Mouse (Mus musculus) MEL (cell line): ENCODE data around the gene P2ry6. TPM values are rescaled to one million over a fixed set of nuclear protein-coding genes. Genes with fewer than 3 reads are reported as not detected.

Source experiments
- DNase-seq: peaks from one replicate; pipeline ENCODE4 v3.0.0; 2011; ENCODE audit warnings: low read depth, low spot score
- H3K27ac ChIP-seq: 2 replicates; pipeline ENCODE4 v1.5.1; 2012; ENCODE audit warnings: low read depth, mild to moderate bottlenecking, control low read depth, low read length, moderate library complexity; ENCODE audit not compliant: control insufficient read depth
- H3K27me3 ChIP-seq, 2 experiments: fragments of 150-350 bp in 1 of 2; sonication (generic) in 1 of 2; 2 replicates each; pipeline ENCODE4 v1.6.1; 2012; ENCODE audit warnings: low read length in 2 of 2, mild to moderate bottlenecking in 2 of 2, improper control_type of control experiment in 1 of 2, moderate library complexity in 1 of 2; ENCODE audit not compliant: insufficient read depth in 2 of 2, control insufficient read depth in 1 of 2
- H3K36me3 ChIP-seq, 2 experiments: 2 replicates each; pipeline ENCODE4 v1.6.1; 2012 to 2014; ENCODE audit warnings: low read length in 2 of 2, improper control_type of control experiment in 1 of 2, inconsistent platforms in 1 of 2, mild to moderate bottlenecking in 1 of 2; ENCODE audit not compliant: insufficient read depth in 2 of 2, control insufficient read depth in 1 of 2
- H3K4me1 ChIP-seq, 2 experiments: fragments of 150-350 bp in 1 of 2; sonication (generic) in 1 of 2; 2 replicates each; pipeline ENCODE4 v1.6.1; 2012; ENCODE audit warnings: low read length in 2 of 2, improper control_type of control experiment in 1 of 2, mild to moderate bottlenecking in 1 of 2; ENCODE audit not compliant: insufficient read depth in 2 of 2, control insufficient read depth in 1 of 2
- H3K4me3 ChIP-seq, 2 experiments: fragments of 150-350 bp in 1 of 2; sonication (generic) in 1 of 2; 2 replicates each; pipeline ENCODE4 v1.5.1; 2012; ENCODE audit warnings: low read depth in 2 of 2, low read length in 2 of 2, mild to moderate bottlenecking in 2 of 2, moderate library complexity in 2 of 2, control low read depth in 1 of 2, improper control_type of control experiment in 1 of 2; ENCODE audit not compliant: control insufficient read depth in 1 of 2, insufficient read depth in 1 of 2
- H3K79me2 ChIP-seq: 2 replicates; pipeline ENCODE4 v1.6.1; 2012; ENCODE audit warnings: mild to moderate bottlenecking, low read length, moderate library complexity; ENCODE audit not compliant: control insufficient read depth, poor library complexity, insufficient read depth
- H3K9ac ChIP-seq: 2 replicates; pipeline ENCODE4 v1.6.1; 2012; ENCODE audit warnings: low read depth, mild to moderate bottlenecking, control low read depth, low read length, moderate library complexity; ENCODE audit not compliant: control insufficient read depth, poor library complexity, severe bottlenecking
- H3K9me3 ChIP-seq: fragments of 150-350 bp; sonication (generic); replicated peaks from 2 replicates; pipeline ENCODE4 v1.6.1; 2012; ENCODE audit warnings: mild to moderate bottlenecking, low read length, improper control_type of control experiment, moderate library complexity; ENCODE audit not compliant: insufficient read depth
- CHD2 ChIP-seq: IDR thresholded peaks from 2 replicates; pipeline ENCODE4 v1.6.1; 2011; ENCODE audit warnings: low read length, improper control_type of control experiment
- CTCF ChIP-seq, 3 experiments: IDR thresholded peaks in 2 of 3; conservative IDR thresholded peaks in 1 of 3; 2 replicates each; pipeline ENCODE4 v1.5.1; 2011 to 2012; ENCODE audit warnings: low read length in 3 of 3, low read depth in 2 of 3, mild to moderate bottlenecking in 2 of 3, improper control_type of control experiment in 1 of 3, inconsistent platforms in 1 of 3, mixed read lengths in 1 of 3, moderate library complexity in 1 of 3; ENCODE audit not compliant: control insufficient read depth in 1 of 3, insufficient read depth in 1 of 3, poor library complexity in 1 of 3, severe bottlenecking in 1 of 3
- E2F4 ChIP-seq: IDR thresholded peaks from 2 replicates; pipeline ENCODE4 v1.6.1; 2011; ENCODE audit warnings: low read depth, low read length, improper control_type of control experiment, borderline replicate concordance
- EP300 ChIP-seq, 2 experiments: IDR thresholded peaks; 2 replicates each; pipeline ENCODE4 v1.6.1; 2011; ENCODE audit warnings: improper control_type of control experiment in 2 of 2, low read length in 2 of 2, low read depth in 1 of 2, mild to moderate bottlenecking in 1 of 2
- GATA1 ChIP-seq: IDR thresholded peaks from 2 replicates; pipeline ENCODE4 v1.6.1; 2011; ENCODE audit warnings: low read depth, low read length, improper control_type of control experiment
- HCFC1 ChIP-seq: IDR thresholded peaks from 2 replicates; pipeline ENCODE4 v1.6.1; 2012; ENCODE audit warnings: low read depth, mild to moderate bottlenecking, inconsistent platforms, low read length, improper control_type of control experiment, moderate library complexity
- MYC ChIP-seq: IDR thresholded peaks from 2 replicates; pipeline ENCODE4 v1.6.1; 2011; ENCODE audit warnings: low read depth, mild to moderate bottlenecking, low read length, improper control_type of control experiment, moderate library complexity
- POLR2A ChIP-seq, 2 experiments: IDR thresholded peaks; 2 replicates each; pipeline ENCODE4 v1.6.1; 2011 to 2012; ENCODE audit warnings: low read length in 2 of 2, mild to moderate bottlenecking in 2 of 2, control low read depth in 1 of 2, improper control_type of control experiment in 1 of 2, low read depth in 1 of 2, moderate library complexity in 1 of 2; ENCODE audit not compliant: control insufficient read depth in 1 of 2, insufficient read depth in 1 of 2, poor library complexity in 1 of 2
- POLR2AphosphoS5 ChIP-seq: IDR thresholded peaks from 2 replicates; pipeline ENCODE4 v1.6.1; 2012; ENCODE audit warnings: low read depth, borderline replicate concordance, mild to moderate bottlenecking, inconsistent platforms, low read length, moderate library complexity, mixed read lengths
- RAD21 ChIP-seq: IDR thresholded peaks from 2 replicates; pipeline ENCODE4 v1.6.1; 2011; ENCODE audit warnings: mild to moderate bottlenecking, low read depth, low read length, improper control_type of control experiment
- RCOR1 ChIP-seq: IDR thresholded peaks from 2 replicates; pipeline ENCODE4 v1.6.1; 2012; ENCODE audit warnings: low read depth, mild to moderate bottlenecking, inconsistent platforms, low read length, improper control_type of control experiment
- SIN3A ChIP-seq: IDR thresholded peaks from 2 replicates; pipeline ENCODE4 v1.6.1; 2012; ENCODE audit warnings: low read length, improper control_type of control experiment, inconsistent platforms
- SMC3 ChIP-seq: IDR thresholded peaks from 2 replicates; pipeline ENCODE4 v1.6.1; 2011; ENCODE audit warnings: low read depth, low read length, improper control_type of control experiment
- TBP ChIP-seq: IDR thresholded peaks from 2 replicates; pipeline ENCODE4 v1.8.0; 2011; ENCODE audit warnings: low read depth, low read length, improper control_type of control experiment
- TCF12 ChIP-seq: IDR thresholded peaks from 2 replicates; pipeline ENCODE4 v1.6.1; 2014; ENCODE audit warnings: low read depth, mild to moderate bottlenecking, inconsistent platforms, low read length, improper control_type of control experiment, moderate library complexity
- ZC3H11A ChIP-seq: IDR thresholded peaks from 2 replicates; pipeline ENCODE4 v1.6.1; 2012; ENCODE audit warnings: low read depth, mild to moderate bottlenecking, inconsistent platforms, low read length, improper control_type of control experiment
- ZNF384 ChIP-seq: IDR thresholded peaks from 2 replicates; pipeline ENCODE4 v1.6.1; 2012; ENCODE audit warnings: low read depth, mild to moderate bottlenecking, inconsistent platforms, low read length, improper control_type of control experiment
- polyA plus RNA-seq, 2 experiments: library from polyadenylated mRNA; stranded (reverse) in 1 of 2; unstranded in 1 of 2; fragments of >175 nt in 1 of 2; fragments of >200 nt in 1 of 2; gene quantifications; 2 replicates each; pipeline versions ENCODE4 v1.2.1 to v1.2.4; 2012; ENCODE audit warnings: low replicate concordance in 2 of 2, low read depth in 1 of 2; ENCODE audit not compliant: insufficient read length in 2 of 2, insufficient read depth in 1 of 2, missing spikeins in 1 of 2
- total RNA-seq: library from RNA; depleted of rRNA; stranded (reverse); fragments of 300-350 nt; gene quantifications from 2 replicates; pipeline ENCODE4 v1.2.3, GENCODE M21; 2012

Gene P2ry6
- total and polyA plus RNA-seq, 3 experiments: not detected

GRCm38 (mm10) chr7:100915204-100915603 lies 59.2 kb downstream of the P2ry6 start:
- no peaks in the 10 kb centered on the region for H3K9me3 ChIP-seq
- no peaks in the 10 kb centered on the region for H3K79me2 ChIP-seq
- H3K9ac ChIP-seq: no peak overlapping the region
- H3K27me3 ChIP-seq: peaks cover 0 to 1% of the 10 kb centered on the region in 2 experiments; a peak in 2 of 4 replicates
- no peaks in the 10 kb centered on the region for H3K4me1 ChIP-seq
- H3K4me3 ChIP-seq: no peak overlapping the region
- H3K36me3 ChIP-seq: no peaks in the 10 kb centered on the region
- no peak overlapping the region for H3K27ac ChIP-seq
- TF ChIP-seq ZNF384 (no peak), MYC (no peak), HCFC1 (no peak), E2F4 (no peak), TCF12 (no peak), CTCF (IDR thresholded peaks at IDR 0.05 in 2 of 3, conservative IDR thresholded peaks at IDR 0.05 in 1 of 3; ENCODE audit: control insufficient read depth in 1 of 3, insufficient read depth in 1 of 3, low read depth in 2 of 3, low read length in 3 of 3, poor library complexity in 1 of 3, severe bottlenecking in 1 of 3) (no peak), SIN3A (no peak), RAD21 (no peak), EP300 (IDR thresholded peaks at IDR 0.05; ENCODE audit: low read depth in 1 of 2, low read length in 2 of 2) (no peak), POLR2AphosphoS5 (no peak), SMC3 (no peak), GATA1 (no peak), POLR2A (IDR thresholded peaks at IDR 0.05; ENCODE audit: control insufficient read depth in 1 of 2, insufficient read depth in 1 of 2, low read depth in 1 of 2, low read length in 2 of 2, poor library complexity in 1 of 2) (no peak), TBP (no peak), CHD2 (no peak), ZC3H11A (no peak), RCOR1 (no peak)
- no peak for DNase-seq

DNA sequence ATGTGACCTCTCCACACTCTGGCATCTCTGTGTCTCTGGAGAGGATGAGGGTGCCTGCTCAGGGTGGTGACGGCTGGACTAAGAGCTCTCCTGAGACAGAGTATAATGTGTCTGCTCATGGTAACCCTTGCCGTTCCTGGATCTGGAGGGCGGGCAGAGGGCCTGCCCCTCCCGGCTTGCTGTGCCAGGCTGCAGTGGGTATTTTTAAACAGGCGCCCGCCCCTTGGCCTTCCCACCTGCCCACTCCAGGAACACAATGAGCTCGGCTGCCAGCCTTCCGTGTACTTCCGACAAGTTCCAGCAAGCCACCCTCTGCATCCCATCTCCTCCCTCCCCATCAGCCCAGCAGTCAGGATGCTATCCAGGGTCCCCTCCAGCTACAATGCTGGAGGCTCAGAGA lies 62.7 kb downstream of the P2ry6 start:
- TF ChIP-seq SMC3: no peak
- no peak for TF ChIP-seq EP300 (IDR thresholded peaks at IDR 0.05; ENCODE audit: low read depth in 1 of 2, low read length in 2 of 2)
- TF ChIP-seq, all 39 proteins: peak for 0
- H3K4me1 ChIP-seq: no peaks in the 10 kb centered on the region
- H3K27ac ChIP-seq: no peak overlapping the region
- H3K9ac ChIP-seq: no peak overlapping the region
- DNase-seq: no peak
- peaks cover 0 to 1% of the 10 kb centered on the region in 2 experiments; a peak in 1 of 4 replicates for H3K27me3 ChIP-seq
- H3K36me3 ChIP-seq: no peaks in the 10 kb centered on the region
- H3K4me3 ChIP-seq: no peak overlapping the region
- H3K79me2 ChIP-seq: no peaks in the 10 kb centered on the region
- H3K9me3 ChIP-seq: no peaks in the 10 kb centered on the region
